Mouse (Mus musculus) CH12.LX (cell line): ENCODE data around the gene Robo2. TPM values are rescaled to one million over a fixed set of nuclear protein-coding genes. Genes with fewer than 3 reads are reported as not detected.

Experiments
- DNase-seq: peaks from one replicate; pipeline ENCODE4 v3.0.0-alpha.2; 2013; ENCODE audit errors: extremely low read depth
- H3K27ac ChIP-seq: 2 replicates; pipeline ENCODE4 v1.5.1; 2012; ENCODE audit warnings: low read depth, mild to moderate bottlenecking, control low read depth, moderate library complexity; ENCODE audit not compliant: insufficient read depth
- H3K27me3 ChIP-seq: replicated peaks from 2 replicates; pipeline ENCODE3; 2012; ENCODE audit warnings: inconsistent platforms
- H3K36me3 ChIP-seq, 2 experiments: replicated peaks in 1 of 2; 2 replicates each; pipeline versions ENCODE3 to v1.6.1; 2012; ENCODE audit warnings: inconsistent platforms in 1 of 2, low read length in 1 of 2, mild to moderate bottlenecking in 1 of 2, mixed read lengths in 1 of 2, moderate library complexity in 1 of 2; ENCODE audit not compliant: control insufficient read depth in 1 of 2, insufficient read depth in 1 of 2
- H3K4me1 ChIP-seq, 2 experiments: 2 replicates each; pipeline ENCODE4 v1.6.1; 2012; ENCODE audit warnings: inconsistent platforms in 1 of 2, moderate library complexity in 1 of 2; ENCODE audit not compliant: insufficient read depth in 2 of 2, control insufficient read depth in 1 of 2
- H3K4me2 ChIP-seq: 2 replicates; pipeline ENCODE4 v1.6.1; 2012; ENCODE audit warnings: low read depth, mild to moderate bottlenecking, control low read depth; ENCODE audit not compliant: poor library complexity, insufficient read depth, severe bottlenecking
- H3K4me3 ChIP-seq, 3 experiments: fragments of 150-350 bp in 1 of 3; sonication (generic) in 1 of 3; replicated peaks in 1 of 3; 2 replicates each; pipeline versions ENCODE3 to v1.5.1; 2011 to 2012; ENCODE audit warnings: low read depth in 2 of 3, low read length in 2 of 3, mild to moderate bottlenecking in 2 of 3, moderate library complexity in 2 of 3, control low read depth in 1 of 3, improper control_type of control experiment in 1 of 3, inconsistent platforms in 1 of 3, mixed read lengths in 1 of 3; ENCODE audit not compliant: poor library complexity in 1 of 3
- H3K79me2 ChIP-seq: replicated peaks from 2 replicates; pipeline ENCODE4 v1.6.1; 2012; ENCODE audit warnings: mild to moderate bottlenecking, moderate library complexity; ENCODE audit not compliant: control insufficient read depth, poor library complexity, insufficient read depth, severe bottlenecking; ENCODE audit errors: extremely low read depth
- H3K9ac ChIP-seq: 2 replicates; pipeline ENCODE4 v1.6.1; 2012; ENCODE audit warnings: low read depth, mild to moderate bottlenecking, control low read depth, moderate library complexity; ENCODE audit not compliant: insufficient read depth
- H3K9me3 ChIP-seq: replicated peaks from 2 replicates; pipeline ENCODE3; 2012; ENCODE audit warnings: low read length, inconsistent platforms, mixed read lengths
- CHD2 ChIP-seq: IDR thresholded peaks from 2 replicates; pipeline ENCODE4 v1.6.1; 2011; ENCODE audit warnings: low read length, improper control_type of control experiment
- CTCF ChIP-seq, 2 experiments: IDR thresholded peaks in 1 of 2; conservative IDR thresholded peaks in 1 of 2; 2 replicates each; pipeline ENCODE4 v1.5.1; 2011 to 2012; ENCODE audit warnings: low read depth in 2 of 2, low read length in 2 of 2, improper control_type of control experiment in 1 of 2, inconsistent platforms in 1 of 2, mild to moderate bottlenecking in 1 of 2, moderate library complexity in 1 of 2
- EP300 ChIP-seq: IDR thresholded peaks from 2 replicates; pipeline ENCODE4 v1.6.1; 2011; ENCODE audit warnings: low read length, improper control_type of control experiment
- ETS1 ChIP-seq: conservative IDR thresholded peaks from 2 replicates; pipeline ENCODE4 v1.6.1; 2012; ENCODE audit warnings: low read depth, mild to moderate bottlenecking, inconsistent platforms, low read length, improper control_type of control experiment, moderate library complexity
- KAT2A ChIP-seq: IDR thresholded peaks from 2 replicates; pipeline ENCODE4 v1.6.1; 2012; ENCODE audit warnings: low read length, improper control_type of control experiment, inconsistent platforms; ENCODE audit not compliant: insufficient replicate concordance
- MAFK ChIP-seq: IDR thresholded peaks from 2 replicates; pipeline ENCODE4 v1.6.1; 2011; ENCODE audit warnings: low read length, improper control_type of control experiment; ENCODE audit not compliant: insufficient replicate concordance
- MAX ChIP-seq: IDR thresholded peaks from 2 replicates; pipeline ENCODE4 v1.6.1; 2011; ENCODE audit warnings: low read length, improper control_type of control experiment
- MAZ ChIP-seq: IDR thresholded peaks from 2 replicates; pipeline ENCODE4 v1.6.1; 2012; ENCODE audit warnings: low read depth, mild to moderate bottlenecking, inconsistent platforms, low read length, improper control_type of control experiment, moderate library complexity
- NRF1 ChIP-seq: IDR thresholded peaks from 2 replicates; pipeline ENCODE4 v1.6.1; 2014; ENCODE audit warnings: low read depth, mild to moderate bottlenecking, inconsistent platforms, low read length, improper control_type of control experiment, moderate library complexity
- RCOR1 ChIP-seq: conservative IDR thresholded peaks from 2 replicates; pipeline ENCODE4 v1.6.1; 2012; ENCODE audit warnings: low read depth, mild to moderate bottlenecking, inconsistent platforms, low read length, improper control_type of control experiment
- UBTF ChIP-seq: IDR thresholded peaks from 2 replicates; pipeline ENCODE4 v1.6.1; 2012; ENCODE audit warnings: low read depth, mild to moderate bottlenecking, inconsistent platforms, low read length, improper control_type of control experiment, moderate library complexity
- USF1 ChIP-seq: IDR thresholded peaks from 2 replicates; pipeline ENCODE4 v1.6.1; 2014; ENCODE audit warnings: low read depth, mild to moderate bottlenecking, inconsistent platforms, low read length, improper control_type of control experiment
- ZMIZ1 ChIP-seq: IDR thresholded peaks from 2 replicates; pipeline ENCODE4 v1.6.1; 2012; ENCODE audit warnings: low read depth, mild to moderate bottlenecking, inconsistent platforms, low read length, improper control_type of control experiment
- ZNF384 ChIP-seq: IDR thresholded peaks from 2 replicates; pipeline ENCODE4 v1.6.1; 2012; ENCODE audit warnings: low read depth, low read length, improper control_type of control experiment, inconsistent platforms
- dilution Hi-C: fragments of 300-500 bp; cut with MboI; formaldehyde crosslinking; loops from 2 replicates; pipeline ENCODE4 v1.14.3; 2020; ENCODE audit warnings: low sequenced_read_pairs; ENCODE audit not compliant: extremely low pct_unique_long_range_greater_than_20kb, extremely low pct_ligation_motif_present
- in situ Hi-C: fragments of 300-500 bp; cut with MboI; formaldehyde crosslinking; loops from 3 replicates; pipeline ENCODE4 v1.14.3; 2019; ENCODE audit warnings: low sequenced_read_pairs, low pct_ligation_motif_present, low pct_unique_long_range_greater_than_20kb, mixed read lengths
- polyA plus RNA-seq: library from polyadenylated mRNA; unstranded; fragments of >175 nt; gene quantifications from 2 replicates; pipeline ENCODE4 v1.2.1, GENCODE M21; 2012; ENCODE audit warnings: low read depth; ENCODE audit not compliant: insufficient read length
- total RNA-seq, 2 experiments: library from RNA; depleted of rRNA; stranded (reverse); fragments of 300-350 nt in 1 of 2; fragments of >200 nt in 1 of 2; gene quantifications; 2 replicates each; pipeline ENCODE4 v1.2.3; 2012 to 2014

Gene Robo2
- total and polyA plus RNA-seq, 3 experiments = not detected

GRCm38 (mm10) chr16:74131370-74131769, 280.3 kb downstream of the Robo2 start:
- Histone ChIP-seq H3K4me2 (no peak overlapping the region), H3K4me1 (no peaks in the 10 kb centered on the region), H3K9me3 (peaks cover 67% of the 10 kb centered on the region), H3K27me3 (no peaks in the 10 kb centered on the region), H3K79me2 (no peaks in the 10 kb centered on the region), H3K27ac (no peak overlapping the region), H3K4me3 (no peak overlapping the region), H3K36me3 (no peaks in the 10 kb centered on the region), H3K9ac (no peak overlapping the region)
- in situ Hi-C loops (no loop called here), dilution Hi-C loops (no loop called here)
- no peak for TF ChIP-seq RCOR1
- TF ChIP-seq ETS1 = no peak
- no peak for TF ChIP-seq NRF1
- TF ChIP-seq MAFK = no peak
- DNase-seq = no peak

GRCm38 (mm10) chr16:74128443-74128983, 283.1 kb downstream of the Robo2 start:
- no peak overlapping the region for H3K4me2 ChIP-seq
- dilution Hi-C loops = no loop called here
- peaks cover 68% of the 10 kb centered on the region for H3K9me3 ChIP-seq
- no peak for DNase-seq
- in situ Hi-C loops = no loop called here
- no peaks in the 10 kb centered on the region for H3K4me1 ChIP-seq
- no peak overlapping the region for H3K27ac ChIP-seq
- no peaks in the 10 kb centered on the region for H3K79me2 ChIP-seq
- no peak overlapping the region for H3K4me3 ChIP-seq
- no peaks in the 10 kb centered on the region for H3K36me3 ChIP-seq
- no peak for TF ChIP-seq ZMIZ1
- no peak for TF ChIP-seq MAX
- TF ChIP-seq ETS1 = no peak
- TF ChIP-seq RCOR1 = no peak
- TF ChIP-seq MAZ = no peak
- TF ChIP-seq MAFK = no peak
- TF ChIP-seq EP300 = no peak
- no peak for TF ChIP-seq CHD2
- no peak for TF ChIP-seq CTCF (conservative IDR thresholded peaks at IDR 0.05 in 1 of 2, IDR thresholded peaks at IDR 0.05 in 1 of 2; ENCODE audit: low read depth in 2 of 2, low read length in 2 of 2)
- TF ChIP-seq KAT2A = no peak
- TF ChIP-seq UBTF = no peak
- no peaks in the 10 kb centered on the region for H3K27me3 ChIP-seq
- H3K9ac ChIP-seq = no peak overlapping the region

DNA sequence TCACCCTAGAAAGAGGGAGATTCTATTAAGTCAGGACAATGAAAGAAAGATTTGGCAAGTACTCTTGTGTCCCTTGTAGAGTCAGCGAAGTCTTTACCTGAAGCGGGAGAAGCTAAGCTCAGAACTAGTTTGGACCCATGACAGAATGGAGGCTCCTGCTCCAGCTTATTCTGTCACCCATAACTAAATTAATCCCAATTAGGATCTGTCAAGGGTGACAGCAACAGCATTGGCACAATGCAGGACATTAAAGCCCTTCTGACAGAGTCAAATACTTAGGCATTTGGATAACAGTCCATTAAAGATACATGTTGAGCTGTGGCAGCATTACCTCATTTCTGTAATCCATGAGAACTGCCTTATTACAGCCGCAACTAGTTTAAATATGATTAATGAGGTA, 298.5 kb downstream of the Robo2 start:
- peaks cover 41% of the 10 kb centered on the region for H3K9me3 ChIP-seq
- H3K4me3 ChIP-seq = no peak overlapping the region
- no peak overlapping the region for H3K9ac ChIP-seq
- no peaks in the 10 kb centered on the region for H3K79me2 ChIP-seq
- in situ Hi-C loops (no loop called here), dilution Hi-C loops (no loop called here)
- no peaks in the 10 kb centered on the region for H3K36me3 ChIP-seq
- H3K4me2 ChIP-seq = no peak overlapping the region
- no peaks in the 10 kb centered on the region for H3K4me1 ChIP-seq
- no peak for DNase-seq
- no peak for TF ChIP-seq USF1
- TF ChIP-seq ZNF384 = no peak
- no peaks in the 10 kb centered on the region for H3K27me3 ChIP-seq
- no peak overlapping the region for H3K27ac ChIP-seq
